Mouse (Mus musculus) kidney, adult 2 months (tissue): ENCODE data around the gene Ubr7.

Experiments
- CTCF ChIP-seq: fragments of 200-500 bp; conservative IDR thresholded peaks from 2 replicates; pipeline ENCODE4 v1.5.1; 2011; ENCODE audit warnings: low read depth, mild to moderate bottlenecking, control low read depth, low read length, moderate library complexity, mixed read lengths; ENCODE audit not compliant: insufficient read depth, insufficient read length
- POLR2A ChIP-seq: fragments of 200-500 bp; IDR thresholded peaks from one replicate; pipeline ENCODE4 v1.6.1; 2011; ENCODE audit warnings: low read depth, low read length, control low read depth

- TF ChIP-seq POLR2A (no peak), CTCF (no peak)
Measured at GRCm38 (mm10) chr12:102744839-102745238, 12.9 kb upstream of the Ubr7 start.
